Mouse (Mus musculus) left cerebral cortex, adult 9 months (tissue): ENCODE measurements around the gene Poc1a.

Experiments
- DNase-seq, 2 experiments: peaks; one replicate each; pipeline ENCODE4 v3.0.0; 2022; ENCODE audit warnings: low spot score in 2 of 2

The Poc1a gene

DNA sequence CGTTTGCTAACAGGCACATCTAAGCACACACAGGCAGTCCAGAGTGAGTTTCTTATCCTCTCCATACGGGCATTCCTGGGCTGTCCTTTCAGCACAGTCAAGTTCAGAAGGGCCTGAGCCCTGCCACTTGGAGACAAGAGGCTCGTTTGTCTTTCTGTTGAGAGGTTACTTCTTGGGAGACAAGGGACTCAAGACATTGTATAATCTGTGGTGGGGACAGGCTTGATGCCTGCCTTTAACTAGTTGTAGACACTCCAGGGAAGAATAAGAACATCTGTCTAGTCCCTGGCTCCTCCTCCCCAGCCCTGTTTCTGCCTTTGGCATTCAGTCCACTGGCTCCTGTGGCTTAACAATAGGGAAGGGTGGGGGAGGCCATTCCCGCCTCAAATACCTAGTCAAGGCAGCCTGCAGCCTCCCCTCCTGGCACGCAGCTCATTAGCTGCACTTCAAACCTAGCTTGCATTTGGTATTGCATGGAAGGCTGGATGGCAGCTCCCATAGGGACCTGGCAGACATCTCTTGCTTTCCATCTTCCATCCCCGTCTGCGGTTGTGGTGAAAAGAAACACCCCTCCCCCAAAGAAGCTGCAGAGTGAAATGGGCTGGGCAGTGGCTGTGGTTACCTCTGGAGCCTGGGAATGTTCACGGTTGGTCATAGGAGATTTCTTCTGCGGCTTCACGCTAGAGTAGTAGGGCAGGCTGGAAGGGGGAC lies 57.8 kb downstream of the Poc1a start:
- DNase-seq: no peak

DNA sequence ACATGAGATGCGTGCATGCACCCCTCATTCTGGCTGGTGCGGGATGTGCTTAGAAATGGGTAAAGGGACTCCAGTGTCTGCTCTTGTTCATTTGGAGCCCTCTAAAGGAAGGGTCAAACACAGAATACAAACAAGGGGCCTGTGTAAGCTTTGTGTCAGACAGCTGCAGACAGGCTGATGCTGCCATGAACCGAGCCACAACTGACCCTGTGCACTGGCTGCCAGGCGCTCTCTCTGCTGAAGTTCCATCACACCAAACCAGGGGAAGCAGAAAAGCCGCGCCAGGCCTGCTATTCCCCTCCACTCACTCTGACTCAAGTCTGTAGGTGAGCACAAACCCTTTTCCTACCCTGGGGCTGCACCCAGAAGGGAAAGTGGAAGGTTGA lies 58.3 kb downstream of the Poc1a start:
- DNase-seq: no peak

DNA sequence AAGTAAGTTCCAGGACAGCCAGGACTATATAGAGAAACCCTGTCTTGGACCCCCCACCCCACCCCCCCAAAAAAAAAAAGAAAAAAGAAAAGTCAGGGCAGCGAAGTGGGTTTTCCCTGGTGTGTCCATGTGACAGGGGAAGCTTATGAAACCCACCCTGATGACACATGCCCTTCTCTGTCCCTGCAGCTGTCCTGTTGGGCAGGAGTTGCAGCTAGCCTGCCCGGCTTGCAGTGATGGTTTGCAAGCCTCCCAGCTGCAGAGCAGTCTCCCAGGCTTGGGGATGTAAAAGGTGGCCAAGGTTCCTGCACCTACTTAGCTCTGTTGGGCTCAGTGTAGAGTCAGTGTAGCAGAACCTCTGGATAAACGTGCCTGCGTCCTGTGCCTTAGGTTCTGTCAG lies 58.9 kb downstream of the Poc1a start:
- DNase-seq: no peak

DNA sequence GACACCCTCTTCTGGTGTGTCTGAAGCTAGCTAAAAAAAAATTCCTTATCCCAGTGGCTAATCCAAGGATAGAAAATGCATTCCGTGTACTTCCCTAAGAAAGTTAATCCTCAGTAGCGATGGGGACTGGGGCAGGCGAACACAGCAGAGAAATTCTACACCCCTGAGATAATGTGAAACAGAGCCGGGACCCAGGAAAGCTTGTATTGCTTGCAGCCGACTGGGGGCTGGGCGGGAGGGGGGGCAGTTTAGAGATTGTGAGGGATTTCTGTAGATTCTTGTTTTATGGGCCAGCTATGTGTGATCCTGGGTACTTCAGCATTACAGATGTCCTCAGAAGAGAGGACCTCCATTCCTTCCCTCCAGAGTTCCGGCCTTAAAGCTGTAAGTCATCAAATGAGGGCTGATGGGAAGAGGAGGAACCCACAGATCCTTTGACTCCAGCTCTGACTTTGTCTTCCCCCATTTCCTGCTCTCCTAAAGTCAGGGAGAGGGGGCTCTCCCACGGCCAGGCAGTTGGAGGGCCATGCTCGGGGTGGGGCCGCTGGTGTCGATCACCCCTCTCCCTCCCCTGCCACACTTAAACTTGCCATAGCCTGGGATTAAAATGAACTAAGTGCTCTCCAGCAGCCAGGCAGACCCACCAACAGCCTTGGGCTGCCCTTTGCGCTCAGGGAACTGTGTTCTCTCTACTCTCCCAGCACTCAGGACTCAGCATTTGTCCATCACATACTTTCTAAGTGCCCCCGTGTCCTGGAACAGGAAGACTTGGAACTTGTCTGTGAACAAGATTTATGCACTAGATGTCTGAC lies 59.8 kb downstream of the Poc1a start:
- no peak for DNase-seq

DNA sequence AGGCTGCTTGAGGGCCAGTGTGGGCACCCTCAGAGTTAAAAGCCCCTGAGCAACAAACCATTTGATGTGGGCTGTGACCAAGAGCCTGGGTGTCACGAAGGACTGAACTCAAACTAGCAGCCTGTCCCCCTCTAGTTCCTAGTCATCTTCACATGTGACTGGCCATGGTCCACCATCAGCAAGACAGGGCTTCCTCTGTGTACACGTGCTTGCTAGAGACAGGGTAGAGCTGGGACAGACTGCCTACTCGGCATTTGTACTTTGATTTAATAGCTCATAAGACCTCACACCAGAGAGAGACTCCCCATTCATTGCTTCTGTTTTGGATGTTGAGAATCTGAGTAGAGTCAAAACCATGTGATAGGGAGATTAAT lies 60.4 kb downstream of the Poc1a start:
- DNase-seq: no peak

DNA sequence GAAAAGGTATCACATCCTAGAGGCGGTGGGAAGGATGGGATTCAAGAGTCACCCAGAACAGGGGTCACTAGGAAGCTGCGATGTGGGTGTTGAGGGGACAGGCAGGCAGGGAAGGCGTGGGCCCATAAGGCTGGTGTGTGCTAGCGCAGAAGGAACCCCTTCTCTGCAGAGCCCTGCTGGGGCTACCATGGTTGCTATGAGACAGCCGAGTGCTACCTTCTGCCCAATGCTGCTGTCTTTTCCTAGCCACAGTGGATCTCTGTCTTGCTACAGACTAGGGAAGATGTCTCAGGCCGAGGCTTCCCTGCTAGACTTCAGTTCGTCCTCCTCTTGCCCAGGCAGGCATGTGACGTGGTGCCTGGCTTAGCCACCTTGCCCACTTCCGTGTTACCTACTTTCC lies 61.7 kb downstream of the Poc1a start:
- DNase-seq: peak in 1 of 2 experiments; percentile 39

DNA sequence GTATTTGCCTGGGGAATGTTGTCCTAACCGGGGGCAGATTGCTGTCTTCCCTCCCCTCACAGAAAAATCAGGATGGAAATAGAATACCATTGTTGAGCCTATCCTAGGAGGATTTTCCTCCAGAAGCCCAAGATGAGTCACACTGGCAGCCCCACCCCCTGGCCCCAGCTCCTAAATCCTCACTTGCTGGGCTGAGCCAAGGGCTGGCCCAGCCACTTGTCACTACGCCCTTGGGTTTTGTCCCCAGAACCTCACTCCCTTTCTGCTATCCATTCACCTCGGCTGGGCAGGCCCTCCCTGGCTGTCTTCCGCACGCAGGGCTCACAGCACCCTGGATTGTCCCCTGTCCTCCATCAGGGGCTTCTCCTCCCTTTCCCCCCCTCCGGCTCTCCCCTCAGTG lies 64.3 kb downstream of the Poc1a start:
- DNase-seq: peak in 1 of 2 experiments; percentile 68

DNA sequence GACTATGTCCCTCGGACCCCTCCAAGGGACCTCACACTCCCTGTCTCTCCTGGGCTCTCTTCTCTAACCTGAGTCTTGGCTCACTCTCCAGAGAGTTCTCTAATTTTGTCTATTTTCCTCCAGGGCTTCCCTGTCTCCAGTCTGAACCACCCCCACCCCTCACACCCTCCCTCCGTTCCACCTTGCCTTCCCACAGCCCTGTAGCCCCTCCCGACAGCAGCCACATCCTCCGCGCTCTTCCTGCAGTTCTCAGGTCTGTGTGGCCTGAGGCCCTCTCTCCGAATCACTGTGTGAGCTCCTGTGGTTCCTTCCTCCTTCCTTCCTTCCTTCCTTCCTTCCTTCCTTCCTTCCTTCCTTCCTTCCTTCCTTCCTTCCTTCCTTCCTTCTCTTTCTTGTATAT lies 64.8 kb downstream of the Poc1a start:
- DNase-seq: no peak

DNA sequence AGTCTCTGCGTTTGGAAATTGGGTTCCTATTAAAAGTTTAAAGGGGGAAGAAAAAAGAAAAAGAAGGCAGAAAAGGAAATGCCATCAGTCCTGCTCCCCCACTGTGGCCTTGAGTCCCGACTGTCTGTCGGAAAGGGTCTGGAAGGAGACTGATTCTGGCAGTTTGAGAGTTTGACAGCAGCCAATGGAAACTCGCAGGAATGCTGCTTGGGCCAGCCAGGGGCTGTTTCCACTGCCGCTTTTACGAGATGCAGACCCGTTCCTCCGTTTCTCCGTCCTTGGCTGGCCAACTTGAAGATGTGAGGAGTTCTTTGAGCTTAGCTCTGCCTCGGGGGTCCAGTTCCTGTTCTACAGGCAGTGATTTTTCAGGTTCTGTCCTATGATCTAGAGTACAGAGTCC lies 67.4 kb downstream of the Poc1a start:
- no peak for DNase-seq

DNA sequence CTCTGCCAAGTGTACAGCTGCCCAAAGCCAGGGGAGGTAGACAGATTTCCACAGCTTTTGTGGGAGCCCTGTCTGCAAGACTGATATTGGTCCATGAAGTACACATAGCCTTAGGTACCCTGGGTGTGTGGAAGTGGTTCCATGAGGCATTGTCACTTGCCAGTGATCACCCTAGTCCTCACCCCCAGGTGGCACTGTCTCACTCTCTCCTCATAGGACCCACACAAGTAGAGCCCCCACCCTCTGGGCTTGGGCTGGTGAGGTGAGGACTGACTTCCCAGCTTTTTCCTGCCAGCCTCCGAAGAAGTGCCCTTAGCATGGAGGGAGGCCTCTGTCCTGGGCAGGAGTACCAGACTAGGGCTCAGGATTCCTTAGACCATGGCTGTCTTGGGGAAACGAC lies 68.2 kb downstream of the Poc1a start:
- peak in 1 of 2 experiments; percentile 57 for DNase-seq

DNA sequence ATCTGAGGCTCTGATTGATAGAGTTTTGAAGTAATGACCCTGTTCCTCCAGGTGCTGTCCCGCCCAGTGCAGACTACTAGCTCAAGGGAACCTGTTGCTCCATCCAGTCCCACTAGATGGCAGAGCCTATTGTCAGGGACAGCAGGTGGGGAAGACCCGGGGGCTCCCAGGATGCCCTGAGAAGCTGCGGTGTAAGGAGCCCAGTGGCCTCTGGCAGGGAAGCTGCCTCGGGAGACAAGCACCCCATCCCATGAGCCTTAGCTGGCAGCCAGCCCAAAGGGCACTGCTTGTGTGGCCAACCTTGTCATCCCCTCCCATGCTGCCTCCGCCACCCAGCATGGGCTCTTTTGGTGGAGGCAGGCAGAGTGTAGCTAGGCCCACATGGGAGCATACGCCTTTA lies 70.3 kb downstream of the Poc1a start:
- DNase-seq: no peak

DNA sequence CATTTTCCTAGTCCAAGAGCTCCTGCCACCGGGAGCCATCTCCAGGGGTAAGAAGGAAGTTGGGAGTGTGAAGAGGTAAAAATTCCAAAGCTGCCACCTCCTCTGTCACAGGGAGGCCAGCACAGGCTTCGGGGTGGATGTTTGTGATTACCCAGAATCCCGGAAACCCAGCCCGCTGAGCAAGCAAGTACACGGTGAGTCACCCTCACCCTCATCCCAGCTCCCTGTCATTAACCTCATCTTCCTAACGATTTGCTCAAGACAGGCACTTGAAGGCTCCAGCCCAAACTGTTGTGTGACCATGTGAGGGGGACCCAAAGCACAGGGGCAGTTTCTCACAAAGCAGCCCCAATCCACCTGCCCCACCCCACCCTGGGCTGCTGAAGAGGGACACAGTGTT lies 72.9 kb downstream of the Poc1a start:
- no peak for DNase-seq

DNA sequence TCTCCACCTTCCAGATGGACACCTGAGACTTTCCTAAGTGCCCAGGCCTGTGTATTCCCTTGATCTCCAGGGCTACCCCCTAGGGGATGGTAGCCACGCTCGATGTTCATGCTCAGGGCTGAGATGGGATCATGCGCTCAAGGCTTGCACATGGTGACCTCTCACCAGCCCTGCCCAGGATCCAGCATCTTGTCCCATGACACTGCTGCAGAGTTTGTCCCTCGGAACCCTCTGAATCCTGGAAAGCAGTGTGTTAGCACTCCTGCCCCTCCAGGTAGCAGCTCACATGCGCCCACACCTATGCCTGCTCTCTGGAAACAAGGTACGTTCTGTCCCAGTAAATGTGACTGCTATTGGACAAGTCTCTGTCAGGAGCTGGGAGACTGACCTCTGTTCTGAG lies 73.9 kb downstream of the Poc1a start:
- DNase-seq: no peak

DNA sequence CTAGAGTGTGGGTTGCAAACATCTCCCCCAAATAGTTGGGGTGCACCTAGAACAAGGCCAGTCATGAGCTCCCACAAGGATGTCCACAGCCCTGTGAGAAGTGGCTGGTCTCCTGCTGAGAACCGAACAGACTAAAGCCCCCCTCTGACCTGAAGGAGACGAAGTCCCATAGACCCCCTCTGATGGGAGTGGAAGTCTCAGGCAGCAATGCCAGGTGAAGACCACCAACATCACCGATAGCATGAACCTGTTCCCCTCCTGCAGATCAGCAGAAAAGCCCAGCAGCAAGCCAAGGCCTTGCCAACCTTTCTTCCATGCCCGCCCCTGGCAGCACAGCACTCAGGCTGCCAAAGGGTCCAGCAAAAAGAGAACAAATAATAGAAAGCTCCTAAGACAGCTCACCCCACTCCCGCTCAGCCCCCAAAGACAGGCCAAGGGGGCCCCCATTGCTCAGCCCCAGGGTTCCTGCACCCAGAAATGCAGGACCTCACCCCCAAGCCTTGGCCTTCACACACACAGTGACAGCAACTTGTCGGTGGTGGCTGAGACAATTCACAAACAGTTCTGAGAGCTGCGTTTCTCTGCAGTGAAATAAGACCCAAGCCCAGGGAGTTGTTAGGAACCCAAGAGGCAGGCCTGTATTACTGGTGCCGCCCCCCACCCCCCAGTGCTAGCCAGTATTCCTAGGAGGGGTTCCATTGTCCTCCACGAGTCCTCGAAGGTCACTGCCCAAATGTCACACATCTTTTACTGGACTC lies 74.5 kb downstream of the Poc1a start:
- DNase-seq: no peak

DNA sequence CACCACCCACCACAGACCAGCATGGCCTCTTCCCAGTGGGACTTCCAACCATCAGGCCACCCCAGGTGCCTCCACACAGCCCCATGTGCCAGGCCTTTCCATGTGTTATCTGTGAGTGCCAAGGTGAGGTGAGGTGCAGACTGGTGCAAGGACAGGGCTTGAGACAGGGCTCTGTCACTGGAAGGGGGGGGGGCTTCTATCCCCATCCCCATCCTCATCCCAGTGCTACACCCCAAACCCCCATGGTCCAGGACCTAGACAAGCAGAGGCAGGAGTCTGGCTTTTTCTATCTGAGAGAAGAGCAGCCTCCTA lies 75.1 kb downstream of the Poc1a start:
- DNase-seq: no peak

DNA sequence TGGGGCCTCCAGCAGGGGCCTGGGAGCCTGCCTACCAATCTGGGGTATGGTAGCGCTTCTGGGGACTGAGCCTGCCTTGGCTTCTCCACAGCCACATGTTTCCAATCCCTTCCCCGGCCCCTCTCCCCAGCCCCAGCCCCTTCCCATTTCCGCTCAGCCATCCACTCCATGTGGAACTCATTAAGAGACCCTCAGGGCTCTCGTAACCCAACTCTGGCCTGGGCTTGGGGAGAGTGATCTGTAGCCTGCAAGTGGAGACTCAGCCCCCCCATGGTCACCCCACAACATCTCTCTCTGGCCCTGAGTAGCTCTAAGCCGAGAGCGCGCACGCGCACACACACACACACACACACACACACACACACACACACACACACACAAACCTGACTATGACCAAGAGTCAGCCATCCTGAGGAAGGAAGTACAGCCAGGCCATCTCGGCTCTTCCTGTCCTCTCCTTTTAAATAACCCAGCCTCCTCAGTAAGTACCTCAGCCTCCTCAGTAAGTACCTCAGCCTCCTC lies 75.5 kb downstream of the Poc1a start:
- DNase-seq: no peak

DNA sequence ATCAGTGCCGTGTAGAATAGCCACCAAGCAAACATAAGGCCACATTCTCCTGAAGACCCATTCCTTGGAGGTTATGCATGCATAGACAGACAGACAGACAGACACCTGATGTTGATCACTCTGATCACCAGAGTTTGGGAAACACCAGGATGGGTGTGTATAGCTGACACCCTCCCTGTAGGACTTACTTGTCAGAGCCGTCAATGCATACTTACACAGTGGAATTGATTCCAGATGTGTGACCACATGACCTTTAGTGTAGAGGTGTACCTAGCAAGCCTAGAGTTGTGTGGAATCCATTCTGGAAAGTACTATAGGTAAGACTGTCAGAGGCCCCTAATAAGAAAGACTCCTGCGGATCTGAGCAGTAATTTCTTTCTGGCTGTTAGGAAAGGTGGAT lies 76.3 kb downstream of the Poc1a start:
- DNase-seq: no peak

DNA sequence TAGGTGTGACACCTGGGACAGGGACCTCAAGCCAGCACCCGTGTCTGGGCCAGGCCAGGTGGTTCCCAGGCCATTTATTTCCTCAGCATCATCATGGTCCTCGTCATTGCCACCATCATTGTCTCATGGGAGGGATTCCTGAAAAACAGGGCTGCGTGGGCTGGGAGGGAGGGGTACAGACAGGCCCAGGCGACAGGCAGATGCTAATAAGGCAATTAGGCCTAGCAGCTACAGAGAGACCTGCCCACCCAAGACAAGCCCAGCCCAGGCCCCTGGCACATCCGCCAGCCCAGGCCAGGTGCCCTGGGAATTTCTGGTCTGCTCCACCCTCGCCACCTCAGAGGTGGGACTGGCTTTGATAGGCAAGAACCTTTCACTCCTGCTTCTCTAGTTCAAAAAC lies 78.4 kb downstream of the Poc1a start:
- no peak for DNase-seq

DNA sequence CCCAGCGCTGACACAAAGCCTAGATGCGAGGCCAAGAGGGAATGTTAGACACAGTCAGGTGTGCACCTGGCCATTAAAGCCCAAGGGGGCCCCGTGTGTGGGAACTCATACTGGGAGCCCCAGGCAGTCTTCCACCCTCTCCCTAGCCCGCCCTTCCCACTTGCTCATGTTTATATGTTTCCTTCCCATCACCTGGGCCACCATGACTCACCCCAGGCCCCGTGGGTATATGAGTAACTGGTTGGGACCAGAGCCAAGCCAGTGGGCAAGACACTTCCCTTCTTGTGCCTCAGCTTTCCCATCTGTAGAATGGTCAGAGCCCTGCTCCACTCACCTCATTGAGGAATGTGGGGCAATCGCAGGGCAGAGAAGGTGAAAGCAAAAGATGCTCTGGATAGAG lies 80.3 kb downstream of the Poc1a start:
- no peak for DNase-seq

DNA sequence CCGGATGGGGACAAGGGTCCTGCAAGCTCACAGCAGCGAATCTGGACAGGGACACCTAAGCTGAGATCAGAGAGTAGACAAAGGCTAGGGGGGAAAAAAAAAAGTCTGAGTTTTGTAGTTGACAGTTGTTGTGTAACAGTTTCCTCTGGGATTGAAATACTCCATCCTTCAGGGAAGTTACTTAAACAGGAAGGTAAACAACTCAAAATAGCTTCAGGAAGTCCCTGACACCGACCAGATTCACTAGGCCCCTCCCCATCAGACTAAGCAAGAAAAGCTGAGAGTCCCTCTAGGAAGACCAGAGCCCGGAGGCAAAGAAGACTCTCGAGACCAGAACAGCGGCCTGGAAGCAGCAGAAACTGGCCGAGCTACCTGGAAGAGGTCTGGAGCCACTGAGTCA lies 84.5 kb downstream of the Poc1a start:
- no peak for DNase-seq

DNA sequence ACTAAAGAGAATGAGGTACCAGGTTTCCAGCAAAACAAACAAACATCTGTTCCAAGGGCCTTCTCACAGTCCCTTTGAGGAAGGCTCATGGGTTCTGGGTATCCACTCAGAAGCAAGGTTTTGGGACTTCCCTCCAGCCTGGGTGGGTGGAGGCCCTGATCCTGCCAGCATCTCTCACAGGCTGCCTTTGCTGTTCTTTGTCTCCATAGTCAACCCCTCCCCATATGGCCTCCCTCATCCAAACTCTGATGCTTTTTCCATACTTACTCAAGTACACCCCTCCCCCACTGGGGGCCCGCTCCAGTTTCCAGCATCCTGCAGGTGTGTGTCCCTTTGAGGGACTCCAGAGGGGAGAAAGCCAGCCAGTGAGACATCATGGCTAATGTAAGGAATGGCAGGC lies 85.3 kb downstream of the Poc1a start:
- DNase-seq: no peak

DNA sequence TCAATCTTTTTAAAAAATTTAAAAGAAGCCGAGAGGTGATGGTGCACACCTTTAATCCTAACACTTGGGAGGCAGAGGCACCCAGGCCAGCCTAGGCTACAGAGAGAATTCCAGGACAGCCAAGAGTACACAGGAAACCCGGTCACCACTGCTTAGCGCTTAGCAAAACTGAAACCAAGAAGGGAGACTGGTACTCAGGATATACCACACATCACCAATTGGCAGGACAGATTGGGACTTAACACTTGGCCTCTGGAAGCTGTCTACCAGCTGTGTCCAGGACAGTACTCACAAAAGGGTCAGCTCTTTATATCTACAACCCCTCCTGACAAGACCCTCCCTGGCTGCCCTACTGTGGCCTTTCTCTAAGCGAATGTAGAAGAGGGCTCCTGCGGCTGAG lies 86.1 kb downstream of the Poc1a start:
- no peak for DNase-seq

DNA sequence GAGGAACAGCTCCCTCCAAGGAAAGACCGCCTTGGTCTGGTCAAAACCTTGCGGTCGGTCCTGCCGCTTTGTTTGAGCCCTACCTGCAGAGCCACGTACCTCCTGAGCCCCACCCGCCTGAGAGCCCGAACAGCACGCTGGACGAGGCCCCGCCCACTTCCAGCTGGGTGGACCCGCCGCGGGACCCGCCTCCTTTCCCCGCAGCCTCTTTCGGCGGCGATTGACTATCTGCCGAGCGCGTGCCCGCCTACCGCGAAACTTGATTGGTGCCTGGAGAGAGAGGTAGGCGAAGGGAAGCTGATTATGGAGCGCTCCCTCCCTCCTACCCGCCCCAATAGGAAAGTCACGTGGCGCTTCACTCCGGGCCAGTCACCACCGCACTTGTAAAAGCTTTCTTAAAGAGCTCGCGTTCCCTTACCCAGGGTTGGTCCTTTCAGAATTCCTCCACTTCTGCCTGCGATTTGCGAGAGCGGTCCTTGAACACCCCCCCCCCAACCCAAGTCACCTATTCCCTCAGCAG lies 86.8 kb downstream of the Poc1a start:
- DNase-seq: peak; percentile 98 to 99
